Comparison of ENCODE assay signal across 39 mouse cellular contexts in genomic region chr19:47142438-47142837, GRCm38 (mm10). TPM values are rescaled to one million over a fixed set of nuclear protein-coding genes. Genes with fewer than 3 reads are reported as not detected.
A peak's percentile ranks its signal among the peaks of the same experiment; 100 is the strongest.
DNase-seq lines count a peak whose midpoint lies in the region; ATAC-seq lines count a peak whose summit lies in the region.
"Had no signal": no experiment of that assay in that cellular context is flagged by ENCODE, and none has a peak within 500 bp of the region (broad histone marks: within the 10 kb centered on the region; RNA-seq: fewer than 3 reads in every experiment).

No protein-coding gene starts in this region.

- 88% methylated on average over 6 of the region's 6 CpGs for WGBS in forebrain, embryonic 15.5 days

- H3K27ac ChIP-seq in forebrain, embryonic 15.5 days (replicated peaks) = no peak overlapping the region
- H3K27ac ChIP-seq: embryonic facial prominence, embryonic 10.5 days; embryonic facial prominence, embryonic 13.5 days; forebrain, embryonic 10.5 days; forebrain, embryonic 13.5 days; gastrocnemius, adult 2 months; heart, embryonic 15.5 days; hindbrain, embryonic 10.5 days; hindbrain, embryonic 13.5 days; intestine, embryonic 15.5 days had no signal

- no peak overlapping the region for H3K4me3 ChIP-seq in forebrain, embryonic 15.5 days
- H3K4me3 ChIP-seq: embryonic facial prominence, embryonic 10.5 days; embryonic facial prominence, embryonic 13.5 days; erythroblast, embryonic 14.5 days; forebrain, embryonic 10.5 days; forebrain, embryonic 13.5 days; gastrocnemius, adult 2 months; heart, embryonic 12.5 days; heart, embryonic 15.5 days; hindbrain, embryonic 10.5 days; hindbrain, embryonic 13.5 days; intestine, embryonic 15.5 days had no signal

- no peaks in the 10 kb centered on the region for H3K27me3 ChIP-seq in forebrain, embryonic 15.5 days
- H3K27me3 ChIP-seq: embryonic facial prominence, embryonic 13.5 days; forebrain, embryonic 13.5 days; heart, embryonic 15.5 days; intestine, embryonic 15.5 days; Patski had no signal

- ATAC-seq in monocyte, adult 5-6 weeks (replicated peaks; ENCODE audit: insufficient number of reproducible peaks, low FRiP score, low TSS enrichment, poor library complexity, severe bottlenecking) = no peak
- no peak for ATAC-seq in forebrain, embryonic 15.5 days (replicated peaks)
- ATAC-seq: forebrain, embryonic 13.5 days; forebrain, postnatal 0 days; hindbrain, embryonic 16.5 days; intestine, embryonic 15.5 days; Patski had no signal

- H3K9me3 ChIP-seq in forebrain, embryonic 15.5 days = no peaks in the 10 kb centered on the region
- H3K9me3 ChIP-seq: embryonic facial prominence, embryonic 10.5 days; embryonic facial prominence, embryonic 13.5 days; forebrain, embryonic 10.5 days; forebrain, embryonic 13.5 days; heart, embryonic 12.5 days; heart, embryonic 15.5 days; hindbrain, embryonic 10.5 days; hindbrain, embryonic 13.5 days; intestine, embryonic 15.5 days had no signal

- intact Hi-C loops in left cerebral cortex, postnatal 10 days (cut with DNase I) = no loop called here

- no peak overlapping the region for H3K9ac ChIP-seq in forebrain, embryonic 15.5 days (replicated peaks)
- H3K9ac ChIP-seq: embryonic facial prominence, embryonic 13.5 days; forebrain, embryonic 13.5 days; forebrain, postnatal 0 days; heart, embryonic 12.5 days; heart, embryonic 15.5 days; hindbrain, embryonic 13.5 days; intestine, embryonic 15.5 days had no signal

- no peak overlapping the region for H3K4me2 ChIP-seq in forebrain, embryonic 15.5 days (replicated peaks)
- H3K4me2 ChIP-seq: embryonic facial prominence, embryonic 13.5 days; forebrain, embryonic 13.5 days; heart, embryonic 12.5 days; heart, embryonic 15.5 days; hindbrain, embryonic 13.5 days; intestine, embryonic 15.5 days had no signal

- DNase-seq in 3T3-L1 (ENCODE audit: low read depth, low spot score) (peak; percentile 84), ES-CJ7 (ENCODE audit: low read depth, low spot score) (peak; percentile 43)
- peak; percentile 24 for DNase-seq in fibroblast of lung, adult 2 months (ENCODE audit: low read depth)
- DNase-seq in left cerebral cortex, postnatal 10 days (ENCODE audit: extremely low spot score in 1 of 2, low spot score in 2 of 2) = no peak
- DNase-seq: adrenal gland, adult 8-10 months; adrenal gland, postnatal 25 days; B cell, adult 2 months; cerebellum, adult 11-12 months; cerebellum, adult 8-10 months; cerebellum, postnatal 10 days; cerebellum, postnatal 36 days; embryo, embryonic 11 days; forebrain, postnatal 0 days; gastrocnemius, adult 2 months; gastrocnemius, postnatal 14 days; heart, adult 11 months; heart, postnatal 10 days; heart, postnatal 36 days; kidney, adult 11 months had no signal

- H3K36me3 ChIP-seq in forebrain, embryonic 15.5 days = no peaks in the 10 kb centered on the region
- H3K36me3 ChIP-seq: embryonic facial prominence, embryonic 10.5 days; embryonic facial prominence, embryonic 13.5 days; forebrain, embryonic 10.5 days; heart, embryonic 12.5 days; heart, embryonic 15.5 days; hindbrain, embryonic 10.5 days; hindbrain, embryonic 13.5 days; intestine, embryonic 15.5 days had no signal

- H3K4me1 ChIP-seq in forebrain, embryonic 15.5 days = peaks cover 9% of the 10 kb centered on the region

RNA-seq across cellular contexts. Expression of gene Calhm1, which starts 1.6 kb away (rescaled TPM):
- total RNA-seq in left cerebral cortex, postnatal 10 days (2021) = not detected
- total RNA-seq in monocyte, adult 5-6 weeks (2017) = not detected in 3 replicates
- polyA plus RNA-seq in forebrain, embryonic 15.5 days (2015; fragmentation: Nextera tagmentation; extraction: Ambion mirVana) = not detected in 2 replicates
- total RNA-seq: adrenal gland, adult 8-10 months; adrenal gland, postnatal 25 days; ES-E14; forebrain, postnatal 0 days; gastrocnemius, adult 2 months; gastrocnemius, postnatal 14 days; gastrocnemius, postnatal 4 days; heart, adult 8-10 months; heart, postnatal 10 days; heart, postnatal 36 days had no signal
- polyA plus RNA-seq: brain, embryonic 14.5 days; cortical plate, adult 2 months; embryonic facial prominence, embryonic 10.5 days; embryonic facial prominence, embryonic 13.5 days; erythroblast, embryonic 14.5 days; forebrain, embryonic 10.5 days; forebrain, embryonic 13.5 days; forebrain, postnatal 0 days; frontal cortex, adult 2 months; heart, embryonic 12.5 days; heart, embryonic 15.5 days; hindbrain, embryonic 10.5 days; hindbrain, embryonic 13.5 days; hindbrain, embryonic 16.5 days; intestine, embryonic 15.5 days; Patski had no signal

RNA-seq across cellular contexts. Expression of gene Calhm2, which starts 4.3 kb away (rescaled TPM):
- 1 to 10 TPM; 3.0 to 4.3 TPM for total RNA-seq in left cerebral cortex, postnatal 10 days (2021)
- 28.2 to 57.6 TPM (median 36.5 TPM) in 3 replicates for total RNA-seq in monocyte, adult 5-6 weeks (2017)
- 1.0 and 1.2 TPM in 2 replicates for polyA plus RNA-seq in forebrain, embryonic 15.5 days (2015; fragmentation: Nextera tagmentation; extraction: Ambion mirVana)
- polyA plus RNA-seq: erythroblast, embryonic 14.5 days had no signal

RNA-seq across cellular contexts. Expression of gene Calhm3, which starts 15.1 kb away (rescaled TPM):
- total RNA-seq in left cerebral cortex, postnatal 10 days (2021) = not detected
- total RNA-seq in monocyte, adult 5-6 weeks (2017) = not detected in 3 replicates
- not detected in 2 replicates for polyA plus RNA-seq in forebrain, embryonic 15.5 days (2015; fragmentation: Nextera tagmentation; extraction: Ambion mirVana)
- total RNA-seq: adrenal gland, adult 8-10 months; adrenal gland, postnatal 25 days; forebrain, postnatal 0 days; gastrocnemius, adult 2 months; gastrocnemius, postnatal 14 days; gastrocnemius, postnatal 4 days; heart, adult 8-10 months; heart, postnatal 10 days; heart, postnatal 36 days had no signal
- polyA plus RNA-seq: embryonic facial prominence, embryonic 10.5 days; embryonic facial prominence, embryonic 13.5 days; erythroblast, embryonic 14.5 days; forebrain, embryonic 10.5 days; forebrain, embryonic 13.5 days; frontal cortex, adult 2 months; heart, embryonic 12.5 days; heart, embryonic 15.5 days; hindbrain, embryonic 10.5 days; hindbrain, embryonic 13.5 days; hindbrain, embryonic 16.5 days; Patski had no signal

RNA-seq across cellular contexts. Expression of gene Neurl1a, which starts 36.2 kb away (rescaled TPM):
- 100 to 1,000 TPM; 107 to 111 TPM for total RNA-seq in left cerebral cortex, postnatal 10 days (2021)
- 0.10 TPM in 1 of 3 replicates, not detected in the others for total RNA-seq in monocyte, adult 5-6 weeks (2017)
- 7.2 and 7.9 TPM in 2 replicates for polyA plus RNA-seq in forebrain, embryonic 15.5 days (2015; fragmentation: Nextera tagmentation; extraction: Ambion mirVana)

RNA-seq across cellular contexts. Expression of gene Pdcd11, which starts 51.9 kb away (rescaled TPM):
- 10 to 100 TPM; 14.2 to 14.8 TPM for total RNA-seq in left cerebral cortex, postnatal 10 days (2021)
- total RNA-seq in monocyte, adult 5-6 weeks (2017) = 15.6 to 24.0 TPM (median 18.9 TPM) in 3 replicates
- 7.3 and 8.6 TPM in 2 replicates for polyA plus RNA-seq in forebrain, embryonic 15.5 days (2015; fragmentation: Nextera tagmentation; extraction: Ambion mirVana)

Comparison
In these comparisons a context has a peak if more than half of its experiments do, and no peak if none do; other contexts are left out.
1. DNase-seq: peak in 3T3-L1 (single experiment), ES-CJ7 (single experiment) and fibroblast of lung, adult 2 months (single experiment); none in left cerebral cortex, postnatal 10 days (0 of 2).